Comparison of ENCODE assay signal across 8 mouse cellular contexts in genomic region chr8:69749544-69750454, GRCm38 (mm10). TPM values are rescaled to one million over a fixed set of nuclear protein-coding genes. Genes with fewer than 3 reads are reported as not detected.
DNase-seq lines count a peak whose midpoint lies in the region; ATAC-seq lines count a peak whose summit lies in the region.

Gene Zfp963 (minus strand): TSS chr8:69749970.

- no peaks in the 10 kb centered on the region for H3K27me3 ChIP-seq in hindbrain, embryonic 16.5 days (replicated peaks; ENCODE audit: control insufficient read depth, insufficient read depth, low read length)

- peaks cover 20% of the 10 kb centered on the region; the same call in 1 of the 2 replicates for H3K79me2 ChIP-seq in macrophage (ENCODE audit: inconsistent target)

- H3K27ac ChIP-seq in hindbrain, embryonic 16.5 days (ENCODE audit: low read depth, low read length), result peak within 1 kb of the TSS; percentile 98
- peak within 1 kb of the TSS; percentile 57 for H3K27ac ChIP-seq in macrophage

- WGBS in hindbrain, embryonic 16.5 days, result 4% methylated on average over 40 of the region's 48 CpGs
- 5% methylated on average over 46 of the region's 48 CpGs for WGBS in macrophage (ENCODE audit: missing documents)

- ATAC-seq in hindbrain, embryonic 16.5 days, result peak; percentile 99

- no peaks in the 10 kb centered on the region for H3K9me3 ChIP-seq in hindbrain, embryonic 16.5 days (ENCODE audit: control insufficient read depth, low read length)

- peak within 1 kb of the TSS; percentile 63 for H3K4me2 ChIP-seq in hindbrain, embryonic 16.5 days (ENCODE audit: low read length)

- peak; percentile 98 for DNase-seq in WW6 (ENCODE audit: low read depth, low spot score)
- DNase-seq in cerebellum, postnatal 4 days (ENCODE audit: low spot score in 2 of 2), result peak; percentile 88 to 96
- peak; percentile 95 for DNase-seq in gastrocnemius, adult 18-20 months (ENCODE audit: low spot score)
- DNase-seq in left cerebral cortex, adult 18-20 months (ENCODE audit: low spot score in 2 of 2), result peak; percentile 94 to 96
- DNase-seq in right cerebral cortex, adult 18-20 months, result peak; percentile 95
- DNase-seq in urinary bladder, postnatal 10 days (ENCODE audit: low spot score), result peak; percentile 77

- peak within 1 kb of the TSS; percentile 62 for H3K4me3 ChIP-seq in hindbrain, embryonic 16.5 days (ENCODE audit: low read length)
- H3K4me3 ChIP-seq in macrophage (ENCODE audit: inconsistent target), result peak within 1 kb of the TSS; percentile 18; the same call in 1 of the 2 replicates

- H3K9ac ChIP-seq in hindbrain, embryonic 16.5 days (ENCODE audit: low read depth, low read length), result peak within 1 kb of the TSS; percentile 86

- no peaks in the 10 kb centered on the region for H3K36me3 ChIP-seq in hindbrain, embryonic 16.5 days (ENCODE audit: control insufficient read depth, insufficient read depth, low read length)
- no peaks in the 10 kb centered on the region for H3K36me3 ChIP-seq in macrophage (ENCODE audit: inconsistent target)

- H3K4me1 ChIP-seq in hindbrain, embryonic 16.5 days (ENCODE audit: control insufficient read depth, insufficient read depth, low read depth, low read length), result peaks cover 10% of the 10 kb centered on the region

RNA-seq across cellular contexts. Expression of gene Zfp963, which starts in this region (rescaled TPM):
- 1 to 10 TPM; 3.2 to 5.0 TPM for total RNA-seq in gastrocnemius, adult 18-20 months (2021)
- 6.5 and 8.6 TPM in 2 replicates for polyA plus RNA-seq in hindbrain, embryonic 16.5 days (2015; fragmentation: Nextera tagmentation; extraction: Ambion mirVana)
- 1 to 10 TPM; 2.6 to 5.1 TPM for total RNA-seq in left cerebral cortex, adult 18-20 months (2021)
- 10 to 100 TPM in 14 of 26 experiments, 1 to 10 TPM in 12; 1.3 to 14.3 (median 10.2) TPM for total RNA-seq in macrophage (2018; cell fraction: chromatin; rRNA removed)
- 1 to 10 TPM in 24 of 26 experiments, under 1 TPM in 2; 0.80 to 4.2 (median 2.5) TPM for total RNA-seq in macrophage (2018; cell fraction: cytosol; rRNA removed)
- total RNA-seq in macrophage (2018; cell fraction: nucleus; rRNA removed), result 10 to 100 TPM in 7 of 26 experiments, 1 to 10 TPM in 19; 1.1 to 13.4 (median 8.3) TPM
- polyA plus RNA-seq in macrophage (2018), result 3.1 to 6.2 TPM (median 3.8 TPM) in 3 replicates

Comparison
In these comparisons a context has a peak if more than half of its experiments do, and no peak if none do; other contexts are left out.
1. Peak in every context shown above with its lines: DNase-seq, ATAC-seq, H3K4me3 ChIP-seq and H3K27ac ChIP-seq.